Mouse (Mus musculus) heart, postnatal 14 days (tissue): Measurements from ENCODE around the gene Cpsf4. TPM values are rescaled to one million over a fixed set of nuclear protein-coding genes. Genes with fewer than 3 reads are reported as not detected.
"Not testable (repeated sequence)": the region's sequence is repeated elsewhere in the genome, so short reads cannot be mapped to it uniquely, and the experiment has no call there.

Experiments used
- DNase-seq, 2 experiments: peaks; one replicate each; pipeline ENCODE4 v3.0.0; 2021 to 2022
- intact Hi-C: fragments of 180-260 bp; cut with DNase I; formaldehyde crosslinking; loops from one replicate; pipeline ENCODE4 v1.15.1; 2025
- total RNA-seq, 2 experiments: library from RNA; stranded (reverse); gene quantifications; 2 replicates each; pipeline ENCODE4 v1.2.3; 2021

Cpsf4 gene
- total RNA-seq, 2 experiments from 2014 or later = 10.3 to 12.4 TPM

- DNase-seq = no peak
- intact Hi-C loops = loop anchor here (5.0 kb wide), 1 partner anchor 68 kb away; the partner anchor contains the start of gene Zfp655
Measured at GRCm38 (mm10) chr5:145164710-145165109, 2.3 kb upstream of the Cpsf4 start.

DNA sequence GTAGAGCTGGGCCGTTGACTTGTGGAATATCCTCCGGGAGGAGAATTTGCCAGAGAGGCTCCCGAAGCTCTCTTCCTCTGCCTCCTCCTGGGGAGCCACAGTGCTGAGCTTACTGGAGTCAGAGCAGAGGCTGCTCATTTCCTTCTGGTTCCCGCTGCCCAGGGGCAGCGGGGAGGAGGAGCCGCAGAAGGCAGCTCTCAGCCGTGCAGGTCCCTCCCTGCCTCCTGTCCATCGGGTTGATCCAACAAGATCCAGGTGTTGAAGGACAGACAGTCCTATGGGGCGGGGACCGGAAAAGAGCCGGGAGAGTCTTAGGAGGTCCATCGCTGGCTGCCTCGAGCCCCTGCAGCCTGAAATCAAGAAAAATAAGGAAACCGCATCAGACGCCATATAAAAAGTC lies 1.8 kb upstream of the Cpsf4 start:
- no peak for DNase-seq
- intact Hi-C loops = loop anchor here (5.0 kb wide), 1 partner anchor 67 kb away; the partner anchor contains the start of gene Zfp655

GRCm38 (mm10) chr5:145167306-145167661 lies 271 bp downstream of the Cpsf4 start:
- intact Hi-C loops = loop anchor here (2.0 to 5.0 kb wide), 2 partner anchors 26 to 65 kb away; partner anchors contain the start of genes Bud31, Pdap1 and Zfp655
- DNase-seq = no peak

GRCm38 (mm10) chr5:145178461-145178980 lies 11.5 kb downstream of the Cpsf4 start:
- no peak for DNase-seq
- intact Hi-C loops = no loop called here

DNA sequence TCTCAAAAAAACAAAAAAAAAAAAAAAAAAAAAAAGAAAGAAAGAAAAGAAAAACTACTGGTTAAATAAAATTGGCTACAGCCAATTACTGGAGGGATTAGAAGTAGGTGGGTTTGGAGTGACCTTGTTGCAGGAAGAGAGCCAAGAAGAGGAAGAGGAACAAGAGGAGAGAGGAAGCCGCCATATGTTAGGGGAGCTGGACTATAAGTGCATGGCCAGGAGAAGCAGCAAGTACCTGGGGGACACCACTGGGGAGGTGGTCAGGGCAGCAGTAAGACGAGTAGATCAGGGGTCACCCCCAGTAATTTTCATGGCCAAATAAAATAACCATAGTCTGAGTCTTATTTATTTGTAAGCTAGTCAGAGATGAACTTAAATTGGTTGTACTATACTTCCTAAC lies 18.2 kb downstream of the Cpsf4 start:
- no peak for DNase-seq
- intact Hi-C loops = no loop called here

- DNase-seq = no peak
- intact Hi-C loops = no loop called here
Measured at GRCm38 (mm10) chr5:145189416-145189815, 22.4 kb downstream of the Cpsf4 start.

DNA sequence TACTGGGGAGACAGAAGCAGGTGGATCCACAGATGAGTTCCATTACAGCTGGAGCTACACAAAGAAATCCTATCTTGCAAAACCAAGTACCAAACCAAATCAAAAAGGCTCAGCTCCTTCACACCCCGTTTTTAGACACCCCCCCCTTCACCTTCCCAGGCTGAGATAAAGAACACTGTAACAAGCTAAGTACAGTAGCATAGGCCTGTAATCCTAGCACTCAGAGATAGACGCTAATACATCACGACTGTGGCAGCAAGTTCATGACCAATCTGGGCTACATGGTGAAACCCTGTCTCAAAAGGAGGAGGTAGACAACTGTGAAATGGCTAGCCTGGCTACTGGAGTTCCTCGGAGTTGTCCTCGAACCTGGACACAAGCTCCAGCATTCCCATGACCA lies 23.4 kb downstream of the Cpsf4 start:
- no peak for DNase-seq
- intact Hi-C loops = no loop called here

DNA sequence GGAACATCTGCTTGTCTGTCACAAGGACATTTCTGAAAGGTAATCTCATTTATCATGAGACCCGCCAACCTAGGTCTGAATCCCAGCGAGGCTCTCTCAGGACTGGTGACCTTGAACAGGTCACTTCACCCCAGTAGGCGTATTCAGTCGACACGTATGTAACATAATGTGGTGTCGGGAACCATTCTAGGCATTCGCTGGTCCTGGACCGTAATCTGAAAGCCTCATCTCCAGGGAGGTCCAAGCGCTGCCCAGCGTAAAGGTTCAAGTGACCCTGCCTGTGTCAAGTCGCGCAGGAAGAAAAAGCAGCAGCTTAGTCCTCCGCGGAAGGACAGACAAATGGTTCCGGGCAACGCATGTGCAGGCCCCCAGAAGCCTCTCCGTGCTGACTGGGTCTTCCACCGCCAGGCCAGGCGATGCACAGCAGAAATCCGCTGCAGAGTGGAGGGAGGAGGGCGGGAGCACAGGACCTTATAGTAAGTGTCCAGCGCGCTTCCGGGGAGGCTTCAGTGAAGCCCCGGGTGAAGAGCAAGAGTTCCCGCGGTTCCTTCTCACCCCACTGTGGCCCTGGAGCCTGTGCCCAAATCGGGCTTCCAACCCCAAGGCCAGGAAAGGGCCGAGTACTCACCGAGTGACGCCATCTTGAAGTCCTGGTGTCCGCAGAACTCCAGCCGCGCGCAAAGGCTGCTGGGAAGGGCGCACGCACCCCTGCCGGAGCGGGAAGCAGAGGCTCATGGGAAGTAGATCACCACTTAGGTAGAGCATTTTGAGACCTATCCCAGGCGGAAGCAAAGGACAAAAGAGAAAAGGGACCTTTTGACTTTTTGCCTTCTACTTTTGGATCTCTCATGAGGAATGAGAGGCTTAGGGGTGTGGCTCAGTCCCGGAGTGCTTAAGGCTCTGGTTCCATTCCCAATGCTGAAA lies 24.1 kb downstream of the Cpsf4 start:
- DNase-seq = peak; percentile 88 to 93
- intact Hi-C loops = no loop called here

GRCm38 (mm10) chr5:145191962-145192361 lies 24.9 kb downstream of the Cpsf4 start, which contains the start of gene Atp5j2:
TSS of gene Atp5j2 (minus strand) at chr5:145192062.
- DNase-seq = no peak
- intact Hi-C loops = no loop called here

DNA sequence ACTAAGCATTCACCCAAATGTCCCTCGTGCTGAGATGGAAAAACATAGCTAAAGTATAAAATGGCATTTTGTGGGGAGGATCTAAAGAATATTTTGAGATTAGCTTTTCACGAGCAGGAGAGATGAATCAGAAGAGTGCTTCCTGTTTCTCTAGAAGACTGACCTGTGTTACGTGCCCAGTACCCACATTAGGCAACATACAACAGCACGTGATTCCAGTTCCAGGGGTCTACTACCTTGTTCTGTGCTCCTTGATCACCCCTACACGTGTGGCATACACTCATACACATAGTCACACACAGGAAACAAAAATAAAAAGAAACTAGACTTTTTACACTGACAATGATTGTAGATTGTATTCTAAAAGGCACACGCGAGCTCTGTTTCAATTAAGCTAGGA lies 33.4 kb downstream of the Cpsf4 start:
- no peak for DNase-seq
- intact Hi-C loops = no loop called here

DNA sequence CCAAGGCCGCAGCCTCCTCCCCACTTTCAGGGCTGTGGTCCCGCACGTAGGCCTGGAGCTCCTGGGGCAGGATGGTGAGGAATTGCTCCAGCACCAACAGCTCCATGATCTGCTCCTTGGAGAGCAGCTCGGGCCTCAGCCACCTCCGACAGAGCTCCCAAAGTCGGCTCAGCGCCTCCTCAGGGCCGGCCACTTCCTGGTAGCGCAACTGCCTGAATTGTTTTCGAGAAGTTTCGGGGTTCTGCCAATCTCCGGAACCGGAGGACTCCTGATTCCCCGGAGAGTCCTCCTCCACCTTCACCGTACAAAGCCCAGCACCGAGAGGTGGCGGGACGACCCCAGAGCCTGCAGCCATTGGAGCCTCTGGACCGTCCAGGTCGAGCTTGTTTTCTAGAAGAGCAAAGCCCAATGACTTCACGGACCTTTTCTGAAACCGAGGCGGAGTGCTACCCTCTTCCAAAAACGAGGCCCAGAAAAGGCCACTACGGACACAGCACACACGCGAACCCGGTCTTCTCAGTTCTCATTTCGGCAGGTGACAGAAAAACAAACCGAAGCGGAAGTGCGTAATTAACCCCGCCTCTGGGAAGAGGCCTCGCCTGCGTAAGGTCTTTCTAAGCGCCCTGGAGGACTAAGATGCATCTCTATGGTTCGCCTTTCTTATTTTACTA lies 34.4 kb downstream of the Cpsf4 start, which contains the start of gene Zkscan14:
Zkscan14 (minus strand) TSS at position 548 of the 671 bp plus-strand sequence.
- intact Hi-C loops = no loop called here
- peak; percentile 72 to 79 for DNase-seq

GRCm38 (mm10) chr5:145202446-145202845 lies 35.4 kb downstream of the Cpsf4 start:
- no peak for DNase-seq
- intact Hi-C loops = no loop called here

GRCm38 (mm10) chr5:145203936-145204691 lies 37.1 kb downstream of the Cpsf4 start, which contains the start of gene Zkscan5:
TSS of gene Zkscan5 (plus strand) at chr5:145204562.
- peak; percentile 97 to 98 for DNase-seq
- intact Hi-C loops = loop anchor here (2.0 kb wide), 2 partner anchors 27 to 63 kb away; partner anchors contain the start of genes Bud31, Pdap1 and Zfp655

DNA sequence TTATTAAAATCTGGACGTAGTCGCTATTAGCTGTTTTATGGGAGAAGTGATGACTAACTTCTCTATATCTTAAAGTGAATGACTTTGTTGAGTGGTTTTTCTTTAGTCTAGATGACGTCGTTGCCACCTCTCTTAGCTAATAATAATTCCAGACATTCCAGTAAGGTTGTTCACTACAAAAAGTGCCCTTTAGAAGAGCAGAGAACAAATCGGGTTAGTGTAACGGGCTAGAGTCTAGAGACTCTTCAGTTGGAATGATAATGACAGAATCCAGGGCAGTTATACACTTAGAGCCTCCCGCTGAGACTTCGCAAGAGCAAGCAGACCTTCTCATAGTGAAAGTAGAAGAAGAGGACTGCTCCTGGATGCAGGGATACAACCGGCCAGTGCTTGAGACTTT lies 38.0 kb downstream of the Cpsf4 start:
- no peak for DNase-seq
- intact Hi-C loops = loop anchor here (2.0 kb wide), 2 partner anchors 26 to 64 kb away; partner anchors contain the start of genes Bud31, Pdap1 and Zfp655

- intact Hi-C loops = no loop called here
- DNase-seq = no peak
Measured at GRCm38 (mm10) chr5:145207385-145207784, 40.4 kb downstream of the Cpsf4 start.

DNA sequence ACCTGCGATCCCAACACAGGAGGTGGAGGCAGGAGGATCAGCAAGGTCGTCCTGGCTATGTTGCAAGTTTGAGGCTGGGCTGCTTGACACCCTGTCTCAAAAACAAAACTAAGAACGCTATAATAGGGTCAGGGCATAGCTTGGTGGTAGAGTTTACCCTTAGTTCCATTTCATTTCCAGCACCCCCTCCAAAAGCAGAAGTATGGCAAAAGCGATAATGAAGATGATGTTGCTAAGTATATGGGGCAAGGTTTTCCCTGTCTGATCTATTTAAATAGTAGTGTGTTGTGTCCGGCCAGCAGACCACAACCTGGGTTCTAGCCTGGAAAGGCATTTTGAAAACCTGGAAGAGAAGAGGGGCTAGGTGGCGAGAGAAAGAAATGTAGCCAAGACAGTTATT lies 40.9 kb downstream of the Cpsf4 start:
- intact Hi-C loops = no loop called here
- DNase-seq = no peak

DNA sequence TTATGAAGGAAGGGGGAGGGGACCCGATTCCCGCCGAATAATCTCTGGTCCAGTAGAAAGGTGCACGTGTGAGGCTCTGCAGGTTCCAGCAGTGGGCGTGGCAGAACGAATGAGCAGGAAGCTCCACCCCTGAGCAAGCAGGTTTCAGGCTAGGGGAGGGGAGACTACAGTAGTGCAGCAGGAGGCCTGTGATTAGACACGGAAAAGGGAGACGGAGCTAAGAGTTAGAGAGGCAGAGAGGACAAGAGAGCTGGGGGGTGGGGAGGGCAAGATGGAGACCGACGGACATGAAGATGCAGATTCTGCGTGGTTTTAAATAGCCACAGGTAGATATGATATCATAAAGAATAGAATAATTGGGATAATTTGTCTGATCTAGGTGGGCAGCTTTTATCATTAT lies 41.4 kb downstream of the Cpsf4 start:
- DNase-seq, intact Hi-C loops: not testable (repeated sequence)

- intact Hi-C loops = loop anchor here (10.0 kb wide), 1 partner anchor 153 kb away; no protein-coding TSS in a partner anchor
- DNase-seq = no peak
Measured at GRCm38 (mm10) chr5:145211340-145211739, 44.3 kb downstream of the Cpsf4 start.

DNA sequence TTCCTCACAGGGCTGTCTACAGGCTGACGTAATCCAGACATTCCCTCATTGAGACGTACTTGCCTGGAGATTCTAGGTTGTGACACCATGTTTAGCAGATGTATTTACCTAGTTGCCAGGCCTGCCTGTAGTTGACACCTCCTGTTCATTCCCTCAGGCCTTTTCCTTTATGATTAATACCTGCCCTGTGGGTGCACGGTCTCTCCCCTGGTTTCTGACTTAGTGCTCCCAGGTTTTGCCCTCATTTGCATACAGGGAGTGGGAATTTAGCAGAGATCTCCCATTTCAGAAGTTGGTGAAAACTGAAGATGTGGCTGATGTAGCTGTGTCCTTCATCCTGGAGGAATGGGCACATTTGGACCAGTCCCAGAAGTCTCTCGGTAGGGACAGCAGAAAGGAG lies 45.2 kb downstream of the Cpsf4 start:
- DNase-seq = no peak
- intact Hi-C loops = loop anchor here (10.0 kb wide), 1 partner anchor 153 kb away; no protein-coding TSS in a partner anchor

DNA sequence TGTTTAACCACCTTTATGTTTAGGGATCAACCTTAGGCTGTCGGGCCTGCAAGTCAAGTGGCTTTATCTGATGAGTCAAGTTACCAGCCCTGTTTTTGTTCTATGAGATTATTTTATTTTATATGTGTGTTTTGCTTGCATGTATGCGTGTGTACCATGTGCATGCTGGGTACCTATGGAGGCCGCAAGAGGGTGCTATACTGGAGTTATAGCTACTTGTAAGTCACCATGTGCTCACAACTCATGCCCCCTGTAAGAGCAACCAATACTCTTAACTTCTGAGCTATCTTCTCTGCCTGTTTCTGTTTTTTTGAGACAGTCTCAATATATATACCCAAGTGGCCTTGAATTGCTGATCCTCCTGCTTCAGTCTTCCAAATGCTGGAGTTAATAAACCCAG lies 46.5 kb downstream of the Cpsf4 start:
- intact Hi-C loops = loop anchor here (10.0 kb wide), 1 partner anchor 151 kb away; no protein-coding TSS in a partner anchor
- no peak for DNase-seq
